Mouse (Mus musculus) adrenal gland, postnatal 14 days (tissue): ENCODE data around the gene Eif2ak1. TPM values are rescaled to one million over a fixed set of nuclear protein-coding genes. Genes with fewer than 3 reads are reported as not detected.
A peak's percentile ranks its signal among the peaks of the same experiment; 100 is the strongest.

Experiments
- DNase-seq: peaks from one replicate; pipeline ENCODE4 v3.0.0; 2021; ENCODE audit warnings: mixed read lengths
- total RNA-seq: library from RNA; stranded (reverse); gene quantifications from 2 replicates; pipeline ENCODE4 v1.2.3, GENCODE M21; 2021

The Eif2ak1 gene
- total RNA-seq, 1 experiment from 2014 or later = 33.1 TPM

DNA sequence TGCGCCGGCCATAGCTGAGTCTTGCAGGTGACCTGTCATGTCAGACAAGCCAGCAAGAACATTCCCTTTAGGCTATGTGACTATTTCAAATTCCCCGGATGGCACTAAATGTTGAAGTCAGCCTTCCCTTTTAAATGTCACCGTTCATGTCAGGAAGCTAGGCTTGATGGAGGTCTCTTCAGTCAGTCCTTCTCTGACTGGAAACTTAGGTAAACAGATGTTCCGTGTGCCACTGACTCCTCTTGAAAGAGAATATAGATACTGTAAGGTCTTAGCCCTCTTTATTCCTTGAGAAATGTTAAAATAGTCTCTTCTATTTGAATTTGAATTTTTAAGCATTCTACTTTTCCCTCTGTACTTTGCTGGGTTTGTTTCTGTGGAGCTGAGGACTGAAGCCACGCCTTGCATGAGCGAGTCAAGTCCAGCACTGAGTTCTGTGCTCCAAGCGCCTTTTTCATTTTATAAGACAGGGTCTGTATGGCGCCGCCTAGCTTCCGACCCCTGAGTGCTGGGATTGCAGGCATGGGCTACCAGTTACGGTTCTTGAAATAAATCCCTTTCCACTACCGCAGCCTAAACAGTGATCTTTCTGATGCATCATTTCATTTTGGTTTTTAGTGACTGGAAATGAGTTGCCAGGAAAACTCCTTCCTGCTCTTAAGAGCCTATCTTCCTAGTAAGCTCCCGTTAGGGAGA is 80.2 kb downstream of the Eif2ak1 start, which contains the start of gene Ankrd61:
Gene Ankrd61 (minus strand): TSS at position 51 of the 696 bp plus-strand sequence.
- no peak for DNase-seq

GRCm38 (mm10) chr5:143902111-143902510 is 84.5 kb downstream of the Eif2ak1 start:
- DNase-seq = peak; percentile 16

DNA sequence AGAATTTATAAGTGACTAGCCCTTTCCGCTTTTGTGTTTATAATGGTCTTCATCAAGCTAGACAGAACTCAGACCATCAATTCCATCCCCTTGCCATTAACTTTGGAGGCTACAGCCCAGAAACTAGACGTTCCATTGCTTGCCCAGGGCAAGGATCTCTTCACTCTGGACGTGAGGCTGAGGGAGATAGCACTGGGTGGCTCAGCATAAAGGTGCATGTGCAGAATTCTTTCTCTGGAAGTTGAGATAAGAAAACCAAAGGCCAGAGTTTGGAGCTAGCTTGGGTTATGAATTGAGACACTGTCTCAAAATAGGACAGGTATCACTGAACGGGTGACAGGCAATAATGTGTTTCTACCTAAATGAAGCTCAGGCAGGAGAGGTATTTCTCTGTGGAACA is 86.2 kb downstream of the Eif2ak1 start:
- DNase-seq = no peak

DNA sequence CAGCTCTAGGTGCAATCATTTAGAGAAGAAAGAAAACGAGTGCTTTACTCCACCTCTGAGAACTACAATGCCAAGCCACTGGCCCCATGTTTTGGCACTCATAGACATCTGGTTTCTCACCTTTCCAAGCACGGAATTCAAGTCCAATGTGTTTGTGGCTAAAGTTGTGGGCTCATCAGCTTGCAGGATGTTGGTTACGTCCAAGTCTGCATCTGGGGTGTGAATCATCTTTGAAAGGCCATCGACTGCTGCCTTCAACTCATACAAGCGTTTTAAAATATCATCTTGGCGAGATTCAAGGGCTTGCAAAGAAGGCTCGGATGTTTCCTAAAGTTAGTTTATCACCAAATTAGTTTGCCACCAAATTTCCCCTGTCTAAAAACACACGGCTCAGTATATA is 88.8 kb downstream of the Eif2ak1 start:
- no peak for DNase-seq

DNA sequence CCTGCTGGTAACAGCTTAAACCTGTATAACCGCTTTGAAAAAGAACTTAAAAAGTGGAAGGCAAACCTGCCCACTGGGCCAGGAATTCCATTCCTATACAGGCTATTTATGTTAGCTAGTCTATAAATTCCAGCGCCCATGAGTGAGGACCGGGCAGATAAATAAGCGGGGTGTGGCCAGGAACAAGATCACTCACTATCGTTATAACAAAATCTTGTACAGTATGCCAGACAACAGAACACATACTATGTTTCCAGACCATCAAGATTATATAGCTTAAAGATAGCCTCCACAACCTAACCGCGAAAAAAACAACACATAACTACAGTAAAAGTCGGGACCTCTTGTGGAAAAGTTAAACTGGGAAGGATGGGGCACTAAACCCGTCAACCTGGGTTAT is 91.3 kb downstream of the Eif2ak1 start:
- no peak for DNase-seq

DNA sequence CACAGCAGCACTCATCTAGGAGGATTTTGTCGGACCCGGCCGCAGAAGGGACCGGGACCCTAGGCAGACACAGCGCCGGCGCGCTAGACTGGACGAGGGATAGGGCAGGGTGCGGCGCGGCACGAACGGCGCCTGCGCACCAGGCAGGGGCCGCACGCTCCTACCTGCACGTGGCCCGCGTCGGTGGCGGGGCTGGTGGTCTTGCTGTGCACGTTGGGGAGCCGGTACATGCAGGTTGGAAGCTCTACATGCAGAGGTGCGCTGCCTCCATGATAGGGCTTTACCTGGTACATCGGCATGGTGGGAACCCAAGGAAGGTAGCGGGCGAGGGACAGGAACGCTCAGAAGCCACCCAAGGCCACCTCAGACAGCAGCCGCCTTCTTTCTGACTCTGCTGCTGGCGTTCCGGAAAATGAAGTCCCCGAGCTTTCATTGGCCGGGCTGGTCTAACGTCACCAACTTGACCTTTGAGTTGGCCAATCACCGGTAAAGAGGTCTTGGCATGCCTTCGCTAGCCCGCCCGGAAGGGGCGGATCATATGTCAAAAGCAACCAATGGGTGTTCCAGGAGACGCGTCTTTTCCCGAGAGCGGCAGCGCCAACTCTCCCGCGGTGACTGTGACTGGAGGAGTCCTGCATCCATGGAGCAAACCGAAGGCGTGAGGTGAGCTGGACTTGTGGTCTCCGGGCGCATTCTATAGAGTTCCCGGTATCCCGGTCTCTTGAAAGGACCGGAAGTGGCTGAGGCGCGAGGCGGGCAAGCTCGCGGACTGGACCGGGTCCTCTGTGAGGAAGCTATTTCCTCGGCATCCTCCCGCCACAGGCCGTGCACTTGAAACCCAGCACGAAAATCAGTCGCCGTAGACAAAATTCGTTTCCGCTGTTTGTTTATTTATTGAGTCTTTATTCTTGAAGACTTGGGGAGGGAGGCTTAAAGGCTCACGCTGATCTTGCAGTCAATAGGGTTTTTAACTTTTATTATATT is 92.1 kb downstream of the Eif2ak1 start, which contains the start of the genes Aimp2 and Pms2:
Gene Aimp2 (minus strand): TSS at position 431 of the 984 bp plus-strand sequence.
Gene Pms2 (plus strand): TSS at position 548 of the 984 bp plus-strand sequence.
- DNase-seq = peak; percentile 97

DNA sequence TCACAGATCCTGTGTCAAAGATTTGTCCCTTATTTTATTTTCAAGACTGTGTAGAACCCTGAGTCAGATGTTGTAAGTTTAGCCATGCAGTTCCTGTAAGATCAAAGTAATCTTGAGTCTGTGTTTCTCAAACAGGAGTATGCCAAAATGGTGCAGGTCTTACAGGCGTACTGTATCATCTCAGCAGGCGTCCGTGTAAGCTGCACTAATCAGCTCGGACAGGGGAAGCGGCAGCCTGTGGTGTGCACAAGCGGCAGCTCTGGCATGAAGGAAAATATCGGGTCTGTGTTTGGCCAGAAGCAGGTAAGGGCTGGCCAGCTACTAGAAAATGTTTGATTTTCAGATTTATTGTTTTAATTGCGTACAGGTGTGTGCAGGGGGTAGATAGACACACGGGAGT is 98.6 kb downstream of the Eif2ak1 start:
- DNase-seq = no peak

DNA sequence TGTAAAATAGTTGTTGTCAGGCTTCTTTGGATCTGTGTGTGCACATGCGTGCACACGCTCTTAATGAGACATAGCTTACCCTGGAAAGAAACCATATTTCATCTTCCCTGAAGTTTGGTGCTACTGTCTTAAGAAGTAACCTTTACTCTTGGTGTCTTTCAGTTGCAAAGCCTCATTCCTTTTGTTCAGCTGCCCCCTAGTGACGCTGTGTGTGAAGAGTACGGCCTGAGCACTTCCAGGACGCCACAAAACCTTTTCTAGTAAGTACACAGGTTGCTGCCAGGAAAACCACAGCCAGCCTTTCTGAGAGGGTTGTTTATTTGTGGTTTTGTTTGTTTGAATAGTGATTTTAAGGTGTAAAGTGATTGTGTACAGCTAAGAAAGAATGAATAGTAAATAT is 99.8 kb downstream of the Eif2ak1 start:
- peak; percentile 77 for DNase-seq

GRCm38 (mm10) chr5:143918120-143918519 is 100.5 kb downstream of the Eif2ak1 start:
- DNase-seq = no peak

GRCm38 (mm10) chr5:143924781-143925452 is 107.3 kb downstream of the Eif2ak1 start:
- no peak for DNase-seq

DNA sequence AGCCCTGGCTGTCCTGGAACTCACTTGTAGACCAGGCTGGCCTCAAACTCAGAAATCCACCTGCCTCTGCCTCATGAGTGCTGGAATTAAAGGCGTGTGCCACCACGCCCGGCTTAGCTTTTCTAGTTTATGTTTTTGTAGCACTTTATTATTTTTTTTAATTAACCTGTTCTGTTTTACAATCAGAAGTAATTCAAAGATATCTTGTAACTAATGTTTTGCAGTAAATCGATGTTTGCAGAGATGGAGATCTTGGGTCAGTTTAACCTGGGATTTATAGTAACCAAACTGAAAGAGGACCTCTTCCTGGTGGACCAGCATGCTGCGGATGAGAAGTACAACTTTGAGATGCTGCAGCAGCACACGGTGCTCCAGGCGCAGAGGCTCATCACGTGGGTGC is 110.3 kb downstream of the Eif2ak1 start, which contains the start of gene Gm42421:
Gene Gm42421 (plus strand): TSS at position 301 of the 400 bp plus-strand sequence.
- no peak for DNase-seq

DNA sequence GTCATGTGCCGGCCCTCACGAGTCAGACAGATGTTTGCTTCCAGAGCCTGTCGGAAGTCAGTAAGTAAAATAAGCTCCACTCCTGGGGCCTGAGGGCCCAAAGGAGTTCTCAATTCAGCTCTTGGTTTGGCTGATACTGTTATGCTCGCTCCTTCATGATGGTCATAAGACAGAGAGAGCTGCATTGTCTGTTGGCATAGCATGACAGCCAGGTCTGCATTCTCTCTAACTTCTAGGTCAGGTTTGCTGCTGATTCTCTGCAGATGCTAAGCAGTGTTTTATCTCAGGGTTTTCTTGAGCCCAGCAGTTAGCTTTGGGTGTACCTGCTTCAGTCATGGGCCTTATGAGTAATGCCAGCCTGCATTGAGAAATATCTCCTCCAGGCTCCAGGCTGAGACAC is 111.7 kb downstream of the Eif2ak1 start:
- no peak for DNase-seq

DNA sequence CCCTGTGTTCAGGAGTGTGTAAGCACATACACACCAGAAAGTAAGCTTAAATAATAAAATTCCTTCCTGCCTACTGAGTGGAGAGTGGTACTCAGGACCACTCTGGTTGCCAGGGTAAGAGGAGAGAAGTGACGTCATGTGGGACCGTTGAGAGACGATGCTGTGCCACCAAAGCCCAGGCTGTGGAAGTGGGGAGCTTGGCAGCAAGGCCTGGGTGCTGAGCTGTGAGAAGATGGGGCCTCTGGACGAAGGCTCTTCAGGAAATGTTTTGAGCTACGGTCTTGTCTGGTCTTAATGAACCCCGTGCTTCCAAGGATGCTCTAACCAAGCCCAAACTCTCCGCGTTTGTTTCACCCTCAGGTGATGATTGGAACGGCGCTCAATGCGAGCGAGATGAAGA is 113.1 kb downstream of the Eif2ak1 start:
- no peak for DNase-seq

GRCm38 (mm10) chr5:143931863-143932580 is 114.4 kb downstream of the Eif2ak1 start:
- DNase-seq = no peak

- DNase-seq = peak; percentile 50
Observed at GRCm38 (mm10) chr5:143932831-143933230, 115.2 kb downstream of the Eif2ak1 start, which contains the start of gene Rsph10b. Gene Rsph10b, plus strand, starts transcription at chr5:143933035.

DNA sequence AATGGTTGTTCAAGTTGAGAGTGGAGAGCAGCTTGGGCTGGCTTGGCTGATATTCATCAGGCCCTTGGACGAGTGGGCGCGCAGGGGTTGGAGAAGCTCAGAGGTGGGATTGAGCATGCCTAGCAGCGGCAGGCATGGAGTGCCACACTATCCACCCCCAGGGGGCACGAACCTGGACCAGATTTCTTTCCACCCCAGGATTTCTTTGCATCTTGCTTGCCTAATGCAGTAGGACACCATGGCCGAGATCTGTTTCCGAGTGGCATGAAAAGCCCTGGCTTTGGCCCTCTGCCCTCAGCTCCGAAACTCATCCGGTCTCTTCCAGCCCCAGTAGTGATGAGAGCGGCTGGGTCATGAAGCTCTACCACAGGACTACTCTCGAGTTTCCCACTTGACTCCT is 115.8 kb downstream of the Eif2ak1 start:
- no peak for DNase-seq

- no peak for DNase-seq
Observed at GRCm38 (mm10) chr5:143933875-143934274, 116.3 kb downstream of the Eif2ak1 start.

- DNase-seq = no peak
Observed at GRCm38 (mm10) chr5:143936156-143936555, 118.6 kb downstream of the Eif2ak1 start.

- DNase-seq = no peak
Observed at GRCm38 (mm10) chr5:143941588-143941987, 124.0 kb downstream of the Eif2ak1 start.

DNA sequence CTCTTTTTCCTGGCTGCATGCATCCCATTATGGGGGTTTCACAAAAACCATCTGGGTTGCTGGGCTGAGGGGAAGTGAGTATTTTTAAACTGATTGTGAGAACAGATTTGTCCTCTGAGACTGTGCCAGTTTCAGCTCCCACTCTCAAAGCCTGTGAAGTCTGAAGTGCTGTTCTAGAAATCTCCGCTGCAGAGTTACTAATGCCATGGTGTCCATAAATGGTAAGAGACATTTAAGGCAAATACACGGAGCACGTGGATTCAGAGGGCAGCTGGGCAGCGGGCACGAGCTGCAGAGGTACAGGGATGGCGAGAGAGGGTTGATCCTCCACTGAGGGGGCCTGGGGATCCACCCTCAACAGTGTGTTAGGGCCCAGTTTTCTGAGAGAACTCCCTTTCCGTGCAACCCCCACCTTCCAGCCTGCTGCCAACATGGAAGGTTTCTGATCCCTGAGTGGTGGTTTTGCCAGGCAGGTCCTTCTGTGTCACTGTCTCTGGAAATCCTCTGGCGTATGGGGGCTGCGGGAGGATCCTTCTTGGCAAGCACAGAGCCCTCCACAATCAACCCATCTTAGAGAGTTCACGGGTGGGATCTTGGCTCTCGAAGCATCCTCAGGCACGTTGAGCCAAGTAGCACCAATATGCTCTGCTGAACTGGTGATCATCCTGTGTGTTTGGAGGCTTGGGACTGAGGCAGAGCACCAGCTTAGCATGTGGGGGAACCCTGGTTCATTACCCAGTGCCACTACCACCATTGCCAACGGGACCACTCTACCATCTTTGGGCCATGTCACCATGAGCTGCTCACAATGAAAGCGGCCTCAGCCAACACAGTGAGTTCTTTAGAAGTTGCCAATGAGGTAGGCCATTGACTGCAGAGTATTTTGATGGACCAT is 125.9 kb downstream of the Eif2ak1 start:
- no peak for DNase-seq
